Mouse (Mus musculus): Measurements from ENCODE around the gene Cdc42se1. TPM values are rescaled to one million over a fixed set of nuclear protein-coding genes. Genes with fewer than 3 reads are reported as not detected.

The Cdc42se1 gene
- polyA plus RNA-seq, 1 experiment from 2014 or later = 50.9 TPM

DNA sequence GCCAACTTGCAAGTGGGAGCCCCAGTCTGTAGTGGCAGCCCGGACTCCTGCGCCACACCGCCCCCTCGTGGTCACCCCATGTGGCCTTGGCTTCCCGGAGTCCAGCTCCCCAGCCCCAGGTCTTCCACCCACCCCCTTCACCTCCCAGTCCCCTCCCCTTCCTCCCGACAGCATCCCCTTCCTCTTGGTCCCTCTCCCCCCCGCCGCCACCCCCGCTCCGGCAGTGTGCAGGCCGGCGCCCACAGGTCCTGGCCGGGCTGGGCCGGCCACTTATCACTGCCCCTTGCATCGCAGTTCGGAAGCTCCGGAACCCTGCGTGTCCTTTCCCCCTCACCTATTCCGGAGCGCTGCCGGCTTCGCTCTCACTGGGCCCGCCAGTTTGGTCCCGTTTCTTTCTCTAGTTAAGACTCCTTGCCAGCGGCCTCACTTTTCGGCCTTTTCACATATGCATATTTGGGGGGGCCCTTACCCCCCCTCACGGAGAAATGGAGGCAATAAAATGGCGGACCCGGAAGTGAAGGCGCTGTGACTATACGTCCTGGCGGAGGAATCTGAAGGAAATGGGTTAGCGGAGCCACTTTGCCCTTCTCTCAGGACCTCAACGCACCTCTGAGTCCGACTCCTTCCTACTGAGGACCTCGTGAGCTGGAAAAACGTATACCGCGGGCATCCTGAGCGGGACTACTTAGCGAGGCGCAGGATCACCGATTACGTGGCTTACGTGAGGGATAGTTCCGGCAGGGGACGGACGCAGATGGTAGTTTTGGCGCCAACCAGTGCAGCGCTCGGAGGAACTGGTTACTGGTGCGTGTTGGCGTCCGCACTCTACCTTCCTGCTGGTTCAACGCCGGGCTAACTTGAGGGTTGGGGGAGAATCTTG lies 11.0 kb upstream of the Cdc42se1 start, which contains the start of gene Gabpb2:
TSS of gene Gabpb2 (minus strand) at position 662 of the 880 bp plus-strand sequence.
- H3K36me3 ChIP-seq (ENCODE audit: control insufficient read depth, insufficient read depth, low read length) = peaks cover 17% of the 10 kb centered on the region
- H3K4me3 ChIP-seq (ENCODE audit: low read depth, low read length) = peak within 1 kb of the TSS; percentile 79
- under 1% methylated on average over 56 of the region's 56 CpGs for WGBS

DNA sequence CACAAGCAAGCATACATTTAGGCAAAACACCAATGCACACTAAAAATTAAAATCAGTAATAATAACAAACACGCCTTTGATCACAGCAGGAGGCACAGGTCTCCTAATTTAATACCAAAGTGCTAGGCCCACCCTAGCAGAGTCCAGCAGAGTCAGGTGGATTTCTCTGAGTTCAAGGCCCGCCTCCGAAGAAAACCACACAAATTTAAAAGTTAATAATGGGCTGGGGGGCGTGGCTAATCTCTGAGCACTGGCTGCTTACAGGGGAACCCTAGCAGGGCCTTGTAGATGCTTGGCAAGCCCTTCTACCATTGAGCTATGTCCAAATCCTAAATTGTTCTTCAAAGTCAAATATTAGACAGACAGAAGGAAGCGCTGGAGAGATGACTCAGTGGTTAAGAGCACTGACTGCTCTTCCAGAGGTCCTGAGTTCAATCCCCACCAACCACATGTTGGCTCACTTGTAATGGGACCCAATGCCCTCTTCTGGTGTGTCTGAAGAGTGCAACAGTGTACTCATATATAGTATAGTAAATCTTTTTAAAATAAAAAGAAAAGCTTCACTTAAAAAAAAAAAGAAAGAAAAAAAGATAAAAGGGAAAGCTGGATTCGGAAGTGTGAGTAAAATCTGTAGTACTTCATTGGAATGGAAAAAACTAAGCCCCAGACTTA lies 9.9 kb upstream of the Cdc42se1 start:
- 81% methylated on average over 6 of the region's 6 CpGs for WGBS
- ATAC-seq = no peak

More for the DNA sequence above, 11.0 kb upstream of the Cdc42se1 start, which contains the start of gene Gabpb2:
- Histone ChIP-seq H3K27ac (ENCODE audit: low read length) (peak within 1 kb of the TSS; percentile 94), H3K9me3 (replicated peaks; ENCODE audit: control insufficient read depth, low read length, poor library complexity, severe bottlenecking) (no peaks in the 10 kb centered on the region), H3K4me1 (ENCODE audit: control insufficient read depth, insufficient read depth, low read length) (peaks cover 13% of the 10 kb centered on the region), H3K27me3 (ENCODE audit: control insufficient read depth, insufficient read depth, low read depth, low read length) (no peaks in the 10 kb centered on the region), H3K9ac (ENCODE audit: low read depth, low read length) (peak within 1 kb of the TSS; percentile 89), H3K4me2 (ENCODE audit: low read length) (peak within 1 kb of the TSS; percentile 69)
- peak; percentile 90 for ATAC-seq

DNA sequence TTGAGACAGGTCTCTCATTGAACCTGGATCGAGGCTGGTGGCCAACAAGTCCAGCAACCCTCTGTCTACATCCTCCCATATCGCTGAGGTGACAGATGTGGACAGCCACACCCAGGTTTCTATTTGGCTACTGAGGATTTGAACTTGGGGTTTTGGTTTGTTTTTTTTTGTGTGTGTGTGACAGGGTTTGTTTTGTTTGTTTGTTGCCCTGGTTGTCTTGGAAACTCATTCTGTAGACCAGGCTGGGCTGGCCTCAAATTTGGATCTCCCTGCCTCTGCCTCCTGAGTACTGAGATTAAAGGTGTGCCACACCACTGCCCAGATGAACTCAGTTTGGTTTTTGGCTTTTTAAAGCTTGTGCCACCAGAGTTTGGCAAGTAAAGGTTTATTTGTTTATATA lies 5.5 kb upstream of the Cdc42se1 start:
- H3K4me1 ChIP-seq (ENCODE audit: control insufficient read depth, insufficient read depth, low read length) = peaks cover 24% of the 10 kb centered on the region
- no peak for ATAC-seq
- no peak overlapping the region for H3K27ac ChIP-seq (ENCODE audit: low read length)
- WGBS = 91% methylated on average over 2 of the region's 2 CpGs
- no peak overlapping the region for H3K9ac ChIP-seq (ENCODE audit: low read depth, low read length)
- H3K36me3 ChIP-seq (ENCODE audit: control insufficient read depth, insufficient read depth, low read length) = peaks cover 19% of the 10 kb centered on the region
- no peaks in the 10 kb centered on the region for H3K27me3 ChIP-seq (ENCODE audit: control insufficient read depth, insufficient read depth, low read depth, low read length)
- no peak overlapping the region for H3K4me2 ChIP-seq (ENCODE audit: low read length)
- H3K4me3 ChIP-seq (ENCODE audit: low read depth, low read length) = no peak overlapping the region
- no peaks in the 10 kb centered on the region for H3K9me3 ChIP-seq (replicated peaks; ENCODE audit: control insufficient read depth, low read length, poor library complexity, severe bottlenecking)

More for the DNA sequence above, 9.9 kb upstream of the Cdc42se1 start:
- peak overlapping the region; percentile 94 for H3K27ac ChIP-seq (ENCODE audit: low read length)
- no peak overlapping the region; the same call in 1 of the 2 replicates for H3K4me3 ChIP-seq (ENCODE audit: low read depth, low read length)
- H3K4me2 ChIP-seq (ENCODE audit: low read length) = peak overlapping the region; percentile 69
- peaks cover 13% of the 10 kb centered on the region for H3K4me1 ChIP-seq (ENCODE audit: control insufficient read depth, insufficient read depth, low read length)
- no peaks in the 10 kb centered on the region for H3K9me3 ChIP-seq (replicated peaks; ENCODE audit: control insufficient read depth, low read length, poor library complexity, severe bottlenecking)
- H3K27me3 ChIP-seq (ENCODE audit: control insufficient read depth, insufficient read depth, low read depth, low read length) = no peaks in the 10 kb centered on the region
- peaks cover 17% of the 10 kb centered on the region for H3K36me3 ChIP-seq (ENCODE audit: control insufficient read depth, insufficient read depth, low read length)
- no peak overlapping the region for H3K9ac ChIP-seq (ENCODE audit: low read depth, low read length)

DNA sequence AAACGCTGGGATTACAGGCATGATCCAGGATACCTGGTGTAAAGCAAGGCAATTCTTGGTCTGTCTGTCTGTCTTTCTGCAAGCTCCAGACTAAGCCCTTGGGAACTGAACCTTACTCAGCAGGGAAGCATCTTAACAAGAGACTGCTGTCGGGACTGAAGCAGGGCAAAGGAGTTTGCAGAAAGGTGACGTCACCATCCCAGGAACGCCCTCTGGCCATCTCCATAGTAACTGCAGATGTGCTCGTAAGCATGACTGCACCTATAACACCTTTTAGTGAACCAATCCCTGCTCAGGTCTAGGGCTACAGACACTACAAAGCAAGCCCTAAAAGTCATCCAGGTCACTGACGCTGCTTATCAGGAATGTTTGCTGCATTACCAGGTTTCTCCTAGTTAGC lies 4.2 kb upstream of the Cdc42se1 start:
- 22% methylated on average over 6 of the region's 6 CpGs for WGBS
- Histone ChIP-seq H3K4me3 (ENCODE audit: low read depth, low read length) (0 out of 2 replicates have a peak overlapping the region, but pooled peaks have one; percentile 3), H3K9me3 (replicated peaks; ENCODE audit: control insufficient read depth, low read length, poor library complexity, severe bottlenecking) (no peaks in the 10 kb centered on the region), H3K4me1 (ENCODE audit: control insufficient read depth, insufficient read depth, low read length) (peaks cover 22% of the 10 kb centered on the region), H3K9ac (ENCODE audit: low read depth, low read length) (no peak overlapping the region; the same call in 1 of the 2 replicates), H3K36me3 (ENCODE audit: control insufficient read depth, insufficient read depth, low read length) (peaks cover 16% of the 10 kb centered on the region), H3K27ac (ENCODE audit: low read length) (no peak overlapping the region), H3K27me3 (ENCODE audit: control insufficient read depth, insufficient read depth, low read depth, low read length) (no peaks in the 10 kb centered on the region), H3K4me2 (ENCODE audit: low read length) (peak overlapping the region; percentile 41)
- ATAC-seq = no peak

DNA sequence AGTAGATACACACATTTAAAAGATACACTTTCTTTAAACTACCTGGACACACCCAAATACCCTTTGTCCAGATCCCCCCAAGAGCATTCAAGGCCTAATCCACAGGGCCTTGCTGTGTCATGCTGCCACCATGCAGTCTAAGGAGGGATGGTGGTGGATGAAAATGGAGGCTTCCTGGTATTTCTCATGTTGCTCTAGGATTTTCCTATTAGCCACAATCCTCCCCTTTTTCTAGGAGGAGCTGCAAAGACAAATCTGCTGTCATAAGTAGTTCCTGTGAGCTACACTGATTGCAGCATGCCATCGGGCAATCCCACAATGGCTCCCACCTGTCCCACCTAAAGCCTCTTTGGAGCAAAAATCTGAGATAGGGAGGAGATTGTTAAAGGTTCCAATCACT lies 1.3 kb upstream of the Cdc42se1 start:
- Histone ChIP-seq H3K9me3 (replicated peaks; ENCODE audit: control insufficient read depth, low read length, poor library complexity, severe bottlenecking) (no peaks in the 10 kb centered on the region), H3K4me3 (ENCODE audit: low read depth, low read length) (peak overlapping the region; percentile 84), H3K4me1 (ENCODE audit: control insufficient read depth, insufficient read depth, low read length) (peaks cover 42% of the 10 kb centered on the region), H3K27ac (ENCODE audit: low read length) (peak overlapping the region; percentile 98), H3K27me3 (ENCODE audit: control insufficient read depth, insufficient read depth, low read depth, low read length) (no peaks in the 10 kb centered on the region), H3K9ac (ENCODE audit: low read depth, low read length) (peak overlapping the region; percentile 90), H3K36me3 (ENCODE audit: control insufficient read depth, insufficient read depth, low read length) (peaks cover 12% of the 10 kb centered on the region), H3K4me2 (ENCODE audit: low read length) (peak overlapping the region; percentile 89)
- no peak for ATAC-seq
- 7% methylated on average over 1 of the region's 1 CpGs for WGBS

DNA sequence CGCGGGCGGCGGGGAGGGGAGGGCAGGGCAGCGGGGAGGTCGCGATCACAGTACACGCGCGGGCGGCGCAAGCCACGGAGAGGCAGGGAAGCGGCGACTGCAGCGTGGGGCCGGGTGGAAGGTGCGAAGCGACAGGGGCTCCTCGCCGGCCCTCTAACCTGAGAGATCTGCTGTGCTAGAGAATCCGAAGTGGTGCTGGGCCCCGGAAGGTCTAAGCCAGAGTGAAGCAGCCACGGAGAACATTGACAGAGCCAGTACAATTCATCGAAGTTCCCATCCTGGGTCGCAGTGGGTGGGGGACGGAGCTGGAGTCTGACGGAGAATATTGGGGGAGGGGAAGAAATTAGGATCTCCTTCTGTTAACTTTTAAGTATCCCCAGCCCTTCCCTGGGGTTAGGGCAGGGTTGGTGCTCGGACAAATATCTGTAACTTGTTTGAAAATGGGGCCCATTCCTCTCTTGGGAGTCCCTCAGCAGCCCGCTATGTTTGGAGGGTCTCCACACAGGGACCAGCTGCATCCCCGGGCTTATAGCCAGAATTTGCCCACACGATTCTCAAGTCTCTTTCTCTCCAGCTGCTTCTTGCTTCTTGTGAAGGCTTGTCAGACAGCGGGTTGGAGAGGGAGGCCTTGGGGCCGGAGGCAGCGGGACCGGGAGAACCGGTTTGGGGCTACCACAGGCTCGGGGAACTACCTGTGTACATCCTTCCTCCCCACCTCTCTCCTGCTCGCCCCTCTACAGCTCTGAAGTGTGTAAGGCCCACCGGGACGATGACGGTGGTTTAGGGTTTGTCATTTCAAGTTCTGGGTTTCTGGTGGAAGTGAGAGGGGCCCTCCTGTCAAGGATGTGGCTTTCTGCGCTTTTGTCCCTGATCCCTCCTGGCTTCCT lies 605 bp downstream of the Cdc42se1 start:
- WGBS = under 1% methylated on average over 43 of the region's 43 CpGs
- no peaks in the 10 kb centered on the region for H3K27me3 ChIP-seq (ENCODE audit: control insufficient read depth, insufficient read depth, low read depth, low read length)
- no peaks in the 10 kb centered on the region for H3K9me3 ChIP-seq (replicated peaks; ENCODE audit: control insufficient read depth, low read length, poor library complexity, severe bottlenecking)
- H3K4me1 ChIP-seq (ENCODE audit: control insufficient read depth, insufficient read depth, low read length) = peaks cover 38% of the 10 kb centered on the region
- no peak; the same call in 1 of the 2 replicates for ATAC-seq
- H3K4me2 ChIP-seq (ENCODE audit: low read length) = peak overlapping the region; percentile 89
- H3K4me3 ChIP-seq (ENCODE audit: low read depth, low read length) = peak overlapping the region; percentile 84
- peaks cover 27% of the 10 kb centered on the region for H3K36me3 ChIP-seq (ENCODE audit: control insufficient read depth, insufficient read depth, low read length)
- H3K9ac ChIP-seq (ENCODE audit: low read depth, low read length) = peak overlapping the region; percentile 90
- H3K27ac ChIP-seq (ENCODE audit: low read length) = peak overlapping the region; percentile 98

DNA sequence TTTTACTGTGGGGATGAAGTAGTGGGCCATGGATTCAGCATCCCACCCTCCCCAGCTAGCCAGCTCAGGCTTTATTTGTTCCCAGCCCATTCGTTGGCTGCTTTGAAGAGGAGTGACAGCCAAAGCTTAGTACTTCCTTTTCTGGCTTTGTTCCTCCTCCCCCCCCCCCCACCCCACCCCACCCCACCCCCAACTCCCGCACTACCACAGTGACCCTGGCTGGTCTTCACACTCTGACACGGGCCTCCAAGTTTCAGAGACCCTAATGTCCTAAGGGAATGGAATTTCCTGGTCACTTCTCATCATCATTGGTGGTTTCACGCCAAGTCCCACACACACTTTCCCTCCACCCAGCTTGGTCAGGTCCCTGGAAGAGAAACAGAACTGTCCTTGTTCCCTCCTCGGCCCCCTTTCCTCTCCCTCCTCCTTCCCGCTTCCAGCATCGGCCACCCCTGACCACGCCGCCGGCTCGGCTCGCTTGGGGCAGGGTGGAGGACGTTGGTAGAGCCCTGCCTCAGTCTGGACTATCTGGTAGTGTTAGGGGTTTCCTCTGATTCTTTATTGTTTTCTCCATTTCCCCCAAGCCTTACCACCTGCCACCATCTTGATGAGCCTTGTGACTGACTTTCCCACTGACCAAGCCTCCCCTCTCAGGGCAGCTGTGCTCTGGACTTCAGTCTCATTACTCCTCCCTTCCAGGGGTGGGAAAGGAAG lies 1.4 kb downstream of the Cdc42se1 start:
- Histone ChIP-seq H3K4me1 (ENCODE audit: control insufficient read depth, insufficient read depth, low read length) (peaks cover 30% of the 10 kb centered on the region), H3K9ac (ENCODE audit: low read depth, low read length) (peak overlapping the region; percentile 90), H3K4me3 (ENCODE audit: low read depth, low read length) (peak overlapping the region; percentile 84), H3K9me3 (replicated peaks; ENCODE audit: control insufficient read depth, low read length, poor library complexity, severe bottlenecking) (no peaks in the 10 kb centered on the region), H3K4me2 (ENCODE audit: low read length) (peak overlapping the region; percentile 89), H3K27me3 (ENCODE audit: control insufficient read depth, insufficient read depth, low read depth, low read length) (no peaks in the 10 kb centered on the region), H3K36me3 (ENCODE audit: control insufficient read depth, insufficient read depth, low read length) (peaks cover 30% of the 10 kb centered on the region), H3K27ac (ENCODE audit: low read length) (peak overlapping the region; percentile 98)
- WGBS = 0% methylated on average over 13 of the region's 13 CpGs
- no peak for ATAC-seq
